ENCODE assay signal across 10 mouse cellular contexts in genomic region chr1:169462386-169463115, GRCm38 (mm10).
DNase-seq lines count a peak whose midpoint lies in the region; ATAC-seq lines count a peak whose summit lies in the region.
"Had no signal": no experiment of that assay in that cellular context is flagged by ENCODE, and none has a peak within 500 bp of the region (broad histone marks: within the 10 kb centered on the region; RNA-seq: fewer than 3 reads in every experiment).

No protein-coding gene starts in this region.

- no peak overlapping the region for H3K27ac ChIP-seq in hindbrain, embryonic 13.5 days
- H3K27ac ChIP-seq in hindbrain, embryonic 11.5 days (ENCODE audit: low read depth, low read length), result no peak overlapping the region
- H3K27ac ChIP-seq in forebrain, embryonic 16.5 days (ENCODE audit: low read length), result peak overlapping the region; percentile 86
- H3K27ac ChIP-seq: liver, embryonic 12.5 days had no signal

- H3K9ac ChIP-seq in hindbrain, embryonic 13.5 days, result no peak overlapping the region
- H3K9ac ChIP-seq in hindbrain, embryonic 11.5 days (ENCODE audit: low read depth, low read length), result no peak overlapping the region
- no peak overlapping the region for H3K9ac ChIP-seq in forebrain, embryonic 16.5 days (replicated peaks; ENCODE audit: low read depth, low read length)
- H3K9ac ChIP-seq: liver, embryonic 12.5 days had no signal

- DNase-seq in hindbrain, embryonic 11.5 days (ENCODE audit: low spot score), result no peak
- DNase-seq in layer of hippocampus, postnatal 25 days (ENCODE audit: extremely low spot score in 1 of 2, low spot score in 1 of 2), result peak; percentile 62 to 66
- peak; percentile 87 to 90 for DNase-seq in right cerebral cortex, postnatal 10 days (ENCODE audit: low spot score in 2 of 2)
- DNase-seq in thymus, adult 18-20 months, result no peak
- no peak for DNase-seq in thymus, postnatal 25 days
- DNase-seq in gastrocnemius, postnatal 4 days (ENCODE audit: low spot score in 2 of 2), result no peak
- DNase-seq: gastrocnemius, postnatal 25 days had no signal

- H3K36me3 ChIP-seq in hindbrain, embryonic 13.5 days, result no peaks in the 10 kb centered on the region
- no peaks in the 10 kb centered on the region for H3K36me3 ChIP-seq in hindbrain, embryonic 11.5 days (ENCODE audit: control insufficient read depth, insufficient read depth, low read length)
- H3K36me3 ChIP-seq in forebrain, embryonic 16.5 days (ENCODE audit: control insufficient read depth, insufficient read depth), result no peaks in the 10 kb centered on the region
- H3K36me3 ChIP-seq: liver, embryonic 12.5 days had no signal

- H3K9me3 ChIP-seq in hindbrain, embryonic 13.5 days, result no peaks in the 10 kb centered on the region
- no peaks in the 10 kb centered on the region for H3K9me3 ChIP-seq in hindbrain, embryonic 11.5 days (ENCODE audit: control insufficient read depth, low read length)
- H3K9me3 ChIP-seq in forebrain, embryonic 16.5 days (ENCODE audit: control insufficient read depth, low read length), result no peaks in the 10 kb centered on the region
- H3K9me3 ChIP-seq: liver, embryonic 12.5 days had no signal

- H3K4me3 ChIP-seq in hindbrain, embryonic 13.5 days, result no peak overlapping the region
- no peak overlapping the region for H3K4me3 ChIP-seq in hindbrain, embryonic 11.5 days (ENCODE audit: low read depth, low read length)
- no peak overlapping the region for H3K4me3 ChIP-seq in forebrain, embryonic 16.5 days (replicated peaks; ENCODE audit: low read length)
- H3K4me3 ChIP-seq: liver, embryonic 12.5 days had no signal

- no peaks in the 10 kb centered on the region for H3K27me3 ChIP-seq in hindbrain, embryonic 13.5 days
- H3K27me3 ChIP-seq in hindbrain, embryonic 11.5 days (ENCODE audit: control insufficient read depth, insufficient read depth, low read length), result no peaks in the 10 kb centered on the region
- H3K27me3 ChIP-seq in forebrain, embryonic 16.5 days (replicated peaks; ENCODE audit: control insufficient read depth, insufficient read depth, low read length), result no peaks in the 10 kb centered on the region
- H3K27me3 ChIP-seq: liver, embryonic 12.5 days had no signal

- 0 out of 2 replicates have a peak overlapping the region, but pooled peaks have one; percentile 6 for H3K4me2 ChIP-seq in hindbrain, embryonic 13.5 days
- H3K4me2 ChIP-seq in hindbrain, embryonic 11.5 days (replicated peaks; ENCODE audit: low read depth, low read length), result no peak overlapping the region
- peak overlapping the region; percentile 33 for H3K4me2 ChIP-seq in forebrain, embryonic 16.5 days (ENCODE audit: low read length)
- H3K4me2 ChIP-seq: liver, embryonic 12.5 days had no signal

- peak; percentile 60 for ATAC-seq in hindbrain, embryonic 13.5 days (ENCODE audit: low FRiP score)
- ATAC-seq in hindbrain, embryonic 11.5 days (ENCODE audit: low FRiP score), result no peak
- peak; percentile 83 for ATAC-seq in forebrain, embryonic 16.5 days
- ATAC-seq: liver, embryonic 12.5 days had no signal

- 65% methylated on average over 15 of the region's 15 CpGs for WGBS in hindbrain, embryonic 13.5 days
- 79% methylated on average over 15 of the region's 15 CpGs for WGBS in hindbrain, embryonic 11.5 days
- 47% methylated on average over 15 of the region's 15 CpGs for WGBS in forebrain, embryonic 16.5 days

- peaks cover 17% of the 10 kb centered on the region for H3K4me1 ChIP-seq in hindbrain, embryonic 13.5 days (replicated peaks)
- peaks cover 5% of the 10 kb centered on the region; the same call in 1 of the 2 replicates for H3K4me1 ChIP-seq in hindbrain, embryonic 11.5 days (replicated peaks; ENCODE audit: control insufficient read depth, insufficient read depth, low read length)
- H3K4me1 ChIP-seq in forebrain, embryonic 16.5 days (replicated peaks; ENCODE audit: control insufficient read depth, insufficient read depth, low read length), result peaks cover 15% of the 10 kb centered on the region
- H3K4me1 ChIP-seq: liver, embryonic 12.5 days had no signal

Comparison
In these comparisons a context has a peak if more than half of its experiments do, and no peak if none do; other contexts are left out.
1. DNase-seq: peak in layer of hippocampus, postnatal 25 days (2 of 2) and right cerebral cortex, postnatal 10 days (2 of 2); none in hindbrain, embryonic 11.5 days (single experiment), thymus, adult 18-20 months (0 of 2), thymus, postnatal 25 days (single experiment) and gastrocnemius, postnatal 4 days (0 of 2).